Mouse (Mus musculus) lung, adult 2 months (tissue): Measurements from ENCODE around the gene Irak4.

Experiments
- CTCF ChIP-seq: fragments of 200-500 bp; IDR thresholded peaks from 2 replicates; pipeline ENCODE4 v1.5.1; 2011; ENCODE audit warnings: mild to moderate bottlenecking, low read length, control low read depth; ENCODE audit not compliant: insufficient read depth
- POLR2A ChIP-seq: fragments of 200-500 bp; IDR thresholded peaks from 2 replicates; pipeline ENCODE4 v1.6.1; 2011; ENCODE audit warnings: low read depth, mild to moderate bottlenecking, control low read depth, low read length, borderline replicate concordance; ENCODE audit errors: extremely low read depth

- TF ChIP-seq CTCF (no peak), POLR2A (no peak)
Observed at GRCm38 (mm10) chr15:94620909-94621308, 77.5 kb downstream of the Irak4 start.
